Mouse (Mus musculus): Measurements from ENCODE around the gene Lrrc3b.

- TF ChIP-seq CTCF (IDR thresholded peaks at IDR 0.05; ENCODE audit: low read depth), result no peak
- TF ChIP-seq EP300 (optimal IDR thresholded peaks at IDR 0.05), result no peak
Observed at GRCm38 (mm10) chr14:15330155-15330554, 108.6 kb downstream of the Lrrc3b start.
